ENCODE assay signal across 17 mouse cellular contexts in genomic region chr16:30591990-30592389, GRCm38 (mm10). TPM values are rescaled to one million over a fixed set of nuclear protein-coding genes. Genes with fewer than 3 reads are reported as not detected.
DNase-seq lines count a peak whose midpoint lies in the region; ATAC-seq and TF ChIP-seq lines count a peak whose summit lies in the region.
"Had no signal": no experiment of that assay in that cellular context is flagged by ENCODE, and none has a peak within 500 bp of the region (broad histone marks: within the 10 kb centered on the region; RNA-seq: fewer than 3 reads in every experiment).

No protein-coding gene starts in this region.

- H3K36me3 ChIP-seq in hindbrain, embryonic 11.5 days (ENCODE audit: control insufficient read depth, insufficient read depth, low read length): no peaks in the 10 kb centered on the region
- no peaks in the 10 kb centered on the region for H3K36me3 ChIP-seq in hindbrain, embryonic 14.5 days (replicated peaks; ENCODE audit: control insufficient read depth, insufficient read depth)
- no peaks in the 10 kb centered on the region for H3K36me3 ChIP-seq in lung, postnatal 0 days (ENCODE audit: insufficient read depth, low read length)
- H3K36me3 ChIP-seq: limb, embryonic 13.5 days; lung, embryonic 15.5 days; neural tube, embryonic 12.5 days had no signal

- no peaks in the 10 kb centered on the region for H3K27me3 ChIP-seq in hindbrain, embryonic 11.5 days (ENCODE audit: control insufficient read depth, insufficient read depth, low read length)
- no peaks in the 10 kb centered on the region for H3K27me3 ChIP-seq in hindbrain, embryonic 14.5 days (ENCODE audit: control insufficient read depth, insufficient read depth, low read length)
- H3K27me3 ChIP-seq in lung, postnatal 0 days (replicated peaks; ENCODE audit: insufficient read depth, low read length): no peaks in the 10 kb centered on the region
- H3K27me3 ChIP-seq: lung, embryonic 15.5 days; neural tube, embryonic 12.5 days had no signal

- no peak overlapping the region for H3K9ac ChIP-seq in hindbrain, embryonic 11.5 days (ENCODE audit: low read depth, low read length)
- H3K9ac ChIP-seq in hindbrain, embryonic 14.5 days: no peak overlapping the region
- H3K9ac ChIP-seq in lung, postnatal 0 days (replicated peaks; ENCODE audit: low read depth): no peak overlapping the region
- H3K9ac ChIP-seq: limb, embryonic 13.5 days; lung, embryonic 15.5 days; neural tube, embryonic 12.5 days had no signal

- H3K4me1 ChIP-seq in hindbrain, embryonic 11.5 days (replicated peaks; ENCODE audit: control insufficient read depth, insufficient read depth, low read length): peaks cover 3% of the 10 kb centered on the region; the same call in 1 of the 2 replicates
- H3K4me1 ChIP-seq in hindbrain, embryonic 14.5 days (replicated peaks; ENCODE audit: control insufficient read depth, insufficient read depth, low read length): peaks cover 6% of the 10 kb centered on the region
- peaks cover 19% of the 10 kb centered on the region; the same call in 1 of the 2 replicates for H3K4me1 ChIP-seq in lung, postnatal 0 days (ENCODE audit: insufficient read depth, low read depth, low read length)

- H3K4me2 ChIP-seq in hindbrain, embryonic 11.5 days (replicated peaks; ENCODE audit: low read depth, low read length): no peak overlapping the region
- no peak overlapping the region for H3K4me2 ChIP-seq in hindbrain, embryonic 14.5 days (replicated peaks)
- H3K4me2 ChIP-seq in lung, postnatal 0 days (replicated peaks; ENCODE audit: low read depth, low read length): no peak overlapping the region
- H3K4me2 ChIP-seq: heart, embryonic 11.5 days; limb, embryonic 13.5 days; lung, embryonic 15.5 days; neural tube, embryonic 12.5 days had no signal

- peak; percentile 33 for TF ChIP-seq CTCF in lung, postnatal 0 days (IDR thresholded peaks at IDR 0.05)

- H3K4me3 ChIP-seq in hindbrain, embryonic 11.5 days (ENCODE audit: low read depth, low read length): no peak overlapping the region
- H3K4me3 ChIP-seq in hindbrain, embryonic 14.5 days (replicated peaks; ENCODE audit: low read length): no peak overlapping the region
- no peak overlapping the region for H3K4me3 ChIP-seq in lung, postnatal 0 days (ENCODE audit: low read depth, low read length)
- H3K4me3 ChIP-seq: limb, embryonic 13.5 days; lung, embryonic 15.5 days; neural tube, embryonic 12.5 days had no signal

- peak; percentile 22 for DNase-seq in hindbrain, embryonic 11.5 days (ENCODE audit: low spot score)
- no peak for DNase-seq in hindbrain, embryonic 14.5 days (ENCODE audit: low spot score)
- DNase-seq in lung, postnatal 0 days (ENCODE audit: low spot score): no peak
- DNase-seq in lung, postnatal 4 days: no peak
- peak; percentile 54 for DNase-seq in ZHBTc4 (ENCODE audit: low read depth, low spot score)
- no peak for DNase-seq in embryo, embryonic 11 days
- no peak for DNase-seq in cerebellum, adult 9-10 months
- DNase-seq: adrenal gland, adult 8-10 months; gastrocnemius, postnatal 25 days; heart, postnatal 4 days; right cerebral cortex, postnatal 25 days had no signal

- ATAC-seq in hindbrain, embryonic 11.5 days (ENCODE audit: low FRiP score): no peak
- no peak for ATAC-seq in hindbrain, embryonic 14.5 days (ENCODE audit: low FRiP score)
- no peak for ATAC-seq in lung, postnatal 0 days
- ATAC-seq: intestine, embryonic 16.5 days; midbrain, embryonic 16.5 days had no signal

- WGBS in hindbrain, embryonic 11.5 days: 50% methylated on average over 3 of the region's 3 CpGs
- 47% methylated on average over 3 of the region's 3 CpGs for WGBS in hindbrain, embryonic 14.5 days
- WGBS in lung, postnatal 0 days: 41% methylated on average over 3 of the region's 3 CpGs

- no peaks in the 10 kb centered on the region for H3K9me3 ChIP-seq in hindbrain, embryonic 11.5 days (ENCODE audit: control insufficient read depth, low read length)
- no peaks in the 10 kb centered on the region for H3K9me3 ChIP-seq in hindbrain, embryonic 14.5 days (ENCODE audit: control insufficient read depth, low read length)
- H3K9me3 ChIP-seq in lung, postnatal 0 days (ENCODE audit: low read length): no peaks in the 10 kb centered on the region
- H3K9me3 ChIP-seq: limb, embryonic 13.5 days; lung, embryonic 15.5 days; neural tube, embryonic 12.5 days had no signal

- no peak for TF ChIP-seq EP300 in lung, postnatal 0 days (IDR thresholded peaks at IDR 0.05)

- H3K27ac ChIP-seq in hindbrain, embryonic 11.5 days (ENCODE audit: low read depth, low read length): no peak overlapping the region
- no peak overlapping the region for H3K27ac ChIP-seq in hindbrain, embryonic 14.5 days
- no peak overlapping the region for H3K27ac ChIP-seq in lung, postnatal 0 days (ENCODE audit: low read length)
- H3K27ac ChIP-seq: limb, embryonic 13.5 days; lung, embryonic 15.5 days; neural tube, embryonic 12.5 days had no signal

RNA-seq across cellular contexts. Expression of gene Lsg1, which starts 4.6 kb away (rescaled TPM):
- polyA plus RNA-seq in hindbrain, embryonic 11.5 days (2014; fragmentation: Nextera tagmentation; extraction: Ambion mirVana): 73.4 and 85.1 TPM in 2 replicates
- 44.3 and 50.0 TPM in 2 replicates for polyA plus RNA-seq in hindbrain, embryonic 14.5 days (2014; fragmentation: Nextera tagmentation; extraction: Ambion mirVana)
- 28.2 and 30.3 TPM in 2 replicates for polyA plus RNA-seq in lung, postnatal 0 days (2015; fragmentation: Nextera tagmentation; extraction: Ambion mirVana)

RNA-seq across cellular contexts. Expression of gene Fam43a, which starts 7.5 kb away (rescaled TPM):
- polyA plus RNA-seq in hindbrain, embryonic 11.5 days (2014; fragmentation: Nextera tagmentation; extraction: Ambion mirVana): 6.7 TPM in 2 replicates
- polyA plus RNA-seq in hindbrain, embryonic 14.5 days (2014; fragmentation: Nextera tagmentation; extraction: Ambion mirVana): 10.2 and 10.7 TPM in 2 replicates
- polyA plus RNA-seq in lung, postnatal 0 days (2015; fragmentation: Nextera tagmentation; extraction: Ambion mirVana): 19.5 and 20.9 TPM in 2 replicates

RNA-seq across cellular contexts. Expression of gene Tmem44, which starts 41.3 kb away (rescaled TPM):
- polyA plus RNA-seq in hindbrain, embryonic 11.5 days (2014; fragmentation: Nextera tagmentation; extraction: Ambion mirVana): 30.9 and 32.0 TPM in 2 replicates
- 63.9 and 76.4 TPM in 2 replicates for polyA plus RNA-seq in hindbrain, embryonic 14.5 days (2014; fragmentation: Nextera tagmentation; extraction: Ambion mirVana)
- 17.9 and 21.0 TPM in 2 replicates for polyA plus RNA-seq in lung, postnatal 0 days (2015; fragmentation: Nextera tagmentation; extraction: Ambion mirVana)

Comparison
In these comparisons a context has a peak if more than half of its experiments do, and no peak if none do; other contexts are left out.
1. DNase-seq: peak in hindbrain, embryonic 11.5 days (single experiment) and ZHBTc4 (single experiment); none in hindbrain, embryonic 14.5 days (single experiment), lung, postnatal 0 days (single experiment), lung, postnatal 4 days (0 of 2), embryo, embryonic 11 days (single experiment) and cerebellum, adult 9-10 months (single experiment).